Mouse (Mus musculus) kidney, postnatal 0 days (tissue): ENCODE data around the gene Spag5. TPM values are rescaled to one million over a fixed set of nuclear protein-coding genes. Genes with fewer than 3 reads are reported as not detected.

ENCODE experiments used
- ATAC-seq: fragments of 200-750 bp; cut with Nextera tagmentation; replicated peaks from 2 replicates; pipeline ENCODE4 v1.8.0; 2017; ENCODE audit warnings: low read depth, moderate number of reproducible peaks, moderate TSS enrichment, moderate library complexity; ENCODE audit not compliant: low FRiP score
- DNase-seq: peaks from one replicate; pipeline ENCODE4 v3.0.0-alpha.2; 2016; ENCODE audit warnings: low spot score
- H3K27ac ChIP-seq: fragments of 300-500 bp; sonication (generic); 2 replicates; pipeline ENCODE4 v1.5.1; 2014; ENCODE audit warnings: mild to moderate bottlenecking
- H3K27me3 ChIP-seq: fragments of 300-500 bp; sonication (generic); 2 replicates; pipeline ENCODE4 v1.6.1; 2014; ENCODE audit warnings: low read length, mixed read lengths; ENCODE audit not compliant: insufficient read depth
- H3K36me3 ChIP-seq: fragments of 300-500 bp; sonication (generic); 2 replicates; pipeline ENCODE4 v1.6.1; 2014; ENCODE audit warnings: low read length, mixed read lengths; ENCODE audit not compliant: insufficient read depth
- H3K4me1 ChIP-seq: fragments of 300-500 bp; sonication (generic); replicated peaks from 2 replicates; pipeline ENCODE4 v1.6.1; 2014; ENCODE audit warnings: antibody characterized with exemption, low read length, mixed read lengths; ENCODE audit not compliant: insufficient read depth
- H3K4me2 ChIP-seq: fragments of 300-500 bp; sonication (generic); 2 replicates; pipeline ENCODE4 v1.6.1; 2014; ENCODE audit warnings: mild to moderate bottlenecking, low read length, moderate library complexity, mixed read lengths
- H3K4me3 ChIP-seq: fragments of 300-500 bp; sonication (generic); replicated peaks from 2 replicates; pipeline ENCODE4 v1.5.1; 2014; ENCODE audit warnings: low read depth, low read length
- H3K9ac ChIP-seq: fragments of 300-500 bp; sonication (generic); 2 replicates; pipeline ENCODE4 v1.6.1; 2014; ENCODE audit warnings: low read depth, low read length
- H3K9me3 ChIP-seq: fragments of 300-500 bp; sonication (generic); replicated peaks from 2 replicates; pipeline ENCODE4 v1.6.1; 2016; ENCODE audit warnings: low read length, inconsistent platforms, mixed read lengths
- CTCF ChIP-seq: IDR thresholded peaks from 2 replicates; pipeline ENCODE4 v1.5.1; 2016; ENCODE audit warnings: antibody characterized with exemption, low read depth, mild to moderate bottlenecking, moderate library complexity
- WGBS: fragments of 180-500 bp; shearing (Covaris S2); extraction: QIAGEN DNeasy Blood & Tissue Kit; methylation state at CpG from one replicate; pipeline ENCODE4 v1.1.7; 2014; 5-methylcytosine and 5-hydroxymethylcytosine counted together
- polyA plus RNA-seq: library from polyadenylated mRNA; unstranded; fragments of >200 nt; fragmentation: Nextera tagmentation; extraction: Ambion mirVana; gene quantifications from 2 replicates; pipeline ENCODE4 v1.2.1, GENCODE M21; 2015

The Spag5 gene
- polyA plus RNA-seq, 1 experiment from 2014 or later, result 12.4 TPM

GRCm38 (mm10) chr11:78318411-78318810, 17.1 kb downstream of the Spag5 start:
- H3K27ac ChIP-seq, result no peak overlapping the region
- H3K36me3 ChIP-seq, result peaks cover 25% of the 10 kb centered on the region
- ATAC-seq (no peak), DNase-seq (no peak)
- H3K4me2 ChIP-seq, result no peak overlapping the region
- H3K9me3 ChIP-seq, result no peaks in the 10 kb centered on the region
- H3K4me3 ChIP-seq, result no peak overlapping the region
- no peak overlapping the region for H3K9ac ChIP-seq
- H3K27me3 ChIP-seq, result no peaks in the 10 kb centered on the region
- H3K4me1 ChIP-seq, result 0 out of 2 replicates have a peak, but pooled peaks cover 3% of the 10 kb centered on the region
- TF ChIP-seq CTCF, result no peak
- 84% methylated on average over 2 of the region's 2 CpGs for WGBS

- Histone ChIP-seq H3K9ac (no peak overlapping the region), H3K27ac (no peak overlapping the region), H3K9me3 (no peaks in the 10 kb centered on the region), H3K4me2 (peak overlapping the region; percentile 41; the same call in 1 of the 2 replicates), H3K27me3 (no peaks in the 10 kb centered on the region), H3K36me3 (peaks cover 16% of the 10 kb centered on the region), H3K4me3 (no peak overlapping the region), H3K4me1 (0 out of 2 replicates have a peak, but pooled peaks cover 3% of the 10 kb centered on the region)
- DNase-seq (no peak), ATAC-seq (no peak)
- no peak for TF ChIP-seq CTCF
- WGBS, result 53% methylated on average over 2 of the region's 2 CpGs
These were observed 20.9 kb downstream of the Spag5 start for GRCm38 (mm10) chr11:78322076-78322831.

- peak; percentile 96 for ATAC-seq
- H3K9ac ChIP-seq, result no peak within 1 kb of the TSS
These were observed 21.5 kb downstream of the Spag5 start, which contains the start of gene Aldoc for GRCm38 (mm10) chr11:78322860-78323259. Gene Aldoc, plus strand, starts transcription at chr11:78322968.

DNA sequence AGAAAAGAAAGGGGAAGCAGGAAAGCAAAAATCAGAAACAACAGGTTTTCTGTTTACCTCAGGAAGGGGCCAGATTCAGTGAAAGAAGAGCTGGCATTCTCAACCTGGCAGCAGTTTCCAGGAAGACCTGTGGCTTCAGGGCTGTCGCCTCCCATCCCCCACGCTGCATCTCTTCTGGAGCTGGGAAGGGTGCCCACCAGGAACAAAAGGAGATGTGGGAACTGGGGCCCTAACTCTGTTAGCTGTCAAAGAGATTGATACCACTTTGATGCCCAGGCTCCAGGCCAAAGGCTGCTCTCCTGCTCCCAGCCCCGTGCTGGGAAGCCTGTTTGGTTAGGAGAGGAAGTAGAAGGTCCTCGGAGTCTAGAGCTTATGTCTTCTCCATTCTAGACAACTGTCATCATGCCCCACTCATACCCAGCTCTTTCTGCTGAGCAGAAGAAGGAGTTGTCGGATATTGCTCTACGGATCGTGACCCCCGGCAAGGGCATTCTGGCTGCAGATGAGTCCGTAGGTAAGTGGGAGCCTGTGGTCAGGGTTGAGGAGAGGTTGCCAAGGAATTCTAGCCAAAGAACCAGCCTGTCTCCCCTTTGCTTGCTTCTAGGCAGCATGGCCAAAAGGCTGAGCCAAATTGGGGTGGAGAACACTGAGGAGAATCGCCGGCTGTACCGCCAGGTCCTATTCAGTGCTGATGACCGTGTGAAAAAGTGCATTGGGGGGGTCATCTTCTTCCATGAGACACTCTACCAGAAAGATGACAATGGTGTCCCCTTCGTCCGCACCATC, 22.9 kb downstream of the Spag5 start:
- no peak for DNase-seq
- H3K4me1 ChIP-seq, result 0 out of 2 replicates have a peak, but pooled peaks cover 6% of the 10 kb centered on the region

More at GRCm38 (mm10) chr11:78322860-78323259, 21.5 kb downstream of the Spag5 start, which contains the start of gene Aldoc:
- Histone ChIP-seq H3K36me3 (peaks cover 10% of the 10 kb centered on the region), H3K9me3 (no peaks in the 10 kb centered on the region), H3K4me2 (peak within 1 kb of the TSS; percentile 41), H3K27me3 (no peaks in the 10 kb centered on the region), H3K27ac (no peak within 1 kb of the TSS), H3K4me3 (0 out of 2 replicates have a peak within 1 kb of the TSS, but pooled peaks have one; percentile 5), H3K4me1 (0 out of 2 replicates have a peak, but pooled peaks cover 3% of the 10 kb centered on the region)
- TF ChIP-seq CTCF, result no peak
- peak; percentile 90 for DNase-seq
- WGBS, result 4% methylated on average over 15 of the region's 15 CpGs

DNA sequence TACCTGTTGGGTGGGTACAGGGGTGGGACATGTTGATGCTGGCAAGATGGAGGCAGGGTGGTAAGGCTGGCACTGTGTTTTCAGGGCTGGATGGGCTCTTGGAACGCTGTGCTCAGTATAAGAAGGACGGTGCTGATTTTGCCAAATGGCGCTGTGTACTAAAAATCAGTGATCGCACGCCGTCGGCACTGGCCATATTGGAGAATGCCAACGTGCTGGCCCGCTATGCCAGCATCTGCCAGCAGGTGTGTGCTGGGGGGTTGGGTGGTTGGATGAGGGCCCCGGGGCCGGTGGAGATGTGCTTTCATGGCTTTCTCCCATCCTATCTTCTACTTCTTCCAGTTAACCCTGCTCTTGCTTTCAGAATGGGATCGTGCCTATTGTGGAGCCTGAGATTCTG, 23.6 kb downstream of the Spag5 start:
- WGBS, result 95% methylated on average over 12 of the region's 12 CpGs
- ATAC-seq (no peak), DNase-seq (no peak)
- TF ChIP-seq CTCF, result no peak
- H3K9ac ChIP-seq, result no peak overlapping the region
- no peak overlapping the region for H3K27ac ChIP-seq
- peaks cover 8% of the 10 kb centered on the region for H3K36me3 ChIP-seq
- 0 out of 2 replicates have a peak, but pooled peaks cover 7% of the 10 kb centered on the region for H3K4me1 ChIP-seq
- H3K9me3 ChIP-seq, result no peaks in the 10 kb centered on the region
- H3K4me2 ChIP-seq, result no peak overlapping the region
- no peak overlapping the region for H3K4me3 ChIP-seq
- no peaks in the 10 kb centered on the region for H3K27me3 ChIP-seq

More for the DNA sequence above, 22.9 kb downstream of the Spag5 start:
- Histone ChIP-seq H3K9me3 (no peaks in the 10 kb centered on the region), H3K27me3 (no peaks in the 10 kb centered on the region), H3K4me3 (no peak overlapping the region), H3K27ac (no peak overlapping the region), H3K4me2 (no peak overlapping the region), H3K36me3 (peaks cover 10% of the 10 kb centered on the region), H3K9ac (no peak overlapping the region)
- no peak for TF ChIP-seq CTCF
- ATAC-seq, result no peak
- 84% methylated on average over 15 of the region's 15 CpGs for WGBS

DNA sequence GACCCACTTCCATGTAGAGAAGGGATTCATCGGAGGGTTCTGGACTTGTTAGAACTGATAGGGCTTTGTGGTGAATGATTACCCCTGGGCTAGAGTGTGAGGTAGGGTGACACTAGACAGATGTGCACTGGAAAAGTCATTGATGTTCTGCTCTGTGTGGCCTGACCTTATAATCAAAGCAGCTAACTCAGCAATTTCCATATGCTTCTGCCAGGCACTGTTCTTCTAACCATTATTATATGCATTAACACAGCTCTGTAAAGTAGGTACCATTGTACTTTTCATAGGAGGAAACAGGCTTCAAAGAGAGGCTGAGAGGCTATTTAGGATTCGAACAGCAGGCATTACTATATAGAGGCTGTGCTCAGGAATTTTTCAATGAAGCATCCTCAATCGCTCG, 25.9 kb downstream of the Spag5 start:
- ATAC-seq (no peak), DNase-seq (no peak)
- Histone ChIP-seq H3K27ac (no peak overlapping the region), H3K9ac (no peak overlapping the region), H3K4me2 (no peak overlapping the region), H3K36me3 (peaks cover 2% of the 10 kb centered on the region; the same call in 1 of the 2 replicates), H3K27me3 (no peaks in the 10 kb centered on the region), H3K4me3 (no peak overlapping the region), H3K9me3 (no peaks in the 10 kb centered on the region), H3K4me1 (0 out of 2 replicates have a peak, but pooled peaks cover 7% of the 10 kb centered on the region)
- TF ChIP-seq CTCF, result no peak
- 93% methylated on average over 4 of the region's 4 CpGs for WGBS
